Mouse (Mus musculus) lung, postnatal 36 days (tissue): ENCODE results near the gene Zfp59.
"Not testable (repeated sequence)": the region's sequence is repeated elsewhere in the genome, so short reads cannot be mapped to it uniquely, and the experiment has no call there.

Source experiments
- DNase-seq: peaks from one replicate; pipeline ENCODE4 v3.0.0; 2022; ENCODE audit warnings: mixed read lengths

Zfp59 gene

GRCm38 (mm10) chr7:27838323-27839249 lies at the start of gene Zfp59:
TSS of gene Zfp59 (plus strand) at chr7:27838607.
- DNase-seq, result peak; percentile 94

DNA sequence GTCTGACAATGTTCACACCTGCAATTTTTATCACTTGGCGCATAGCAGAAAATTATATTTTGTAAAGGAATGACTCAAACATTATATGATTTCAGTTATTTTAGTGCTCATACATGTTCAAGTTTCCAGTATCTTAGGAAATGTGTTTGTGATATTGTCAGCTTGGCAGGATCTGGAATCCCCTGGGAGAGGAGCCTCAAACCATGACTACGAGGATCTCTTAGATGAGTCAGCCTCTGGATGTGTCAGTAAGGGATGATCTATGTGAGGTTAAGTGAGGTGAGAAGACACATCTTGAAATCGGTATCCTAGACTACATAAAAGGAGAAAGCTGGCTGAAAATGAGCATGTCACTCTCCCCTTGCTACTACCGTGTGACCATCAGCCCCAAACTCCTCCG lies 49.1 kb upstream of the Zfp59 start:
- DNase-seq, result no peak

- DNase-seq, result not testable (repeated sequence)
These were observed 44.5 kb upstream of the Zfp59 start for GRCm38 (mm10) chr7:27793865-27794264.

GRCm38 (mm10) chr7:27794566-27794965 lies 43.8 kb upstream of the Zfp59 start:
- DNase-seq, result no peak

GRCm38 (mm10) chr7:27797906-27798811 lies 40.2 kb upstream of the Zfp59 start:
- DNase-seq, result no peak

DNA sequence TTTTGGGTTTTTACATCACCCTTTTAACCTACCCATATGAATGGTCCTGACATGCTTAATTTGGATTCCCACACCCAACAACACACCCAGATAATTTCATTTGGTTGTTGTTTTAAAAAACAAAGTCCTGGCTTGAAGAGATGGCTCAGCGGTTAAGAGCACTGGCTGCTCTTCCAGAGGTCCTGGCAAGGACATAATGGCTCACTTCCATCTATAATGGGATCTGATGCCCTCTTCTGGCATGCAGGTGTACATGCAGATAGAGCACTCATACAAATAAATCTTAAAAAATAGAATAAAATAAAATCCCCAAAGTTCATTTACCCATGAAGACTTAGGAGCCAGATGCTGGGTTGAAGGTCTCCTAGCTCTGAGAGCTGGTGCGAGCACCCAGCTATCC lies 37.3 kb upstream of the Zfp59 start:
- peak; percentile 14 for DNase-seq

DNA sequence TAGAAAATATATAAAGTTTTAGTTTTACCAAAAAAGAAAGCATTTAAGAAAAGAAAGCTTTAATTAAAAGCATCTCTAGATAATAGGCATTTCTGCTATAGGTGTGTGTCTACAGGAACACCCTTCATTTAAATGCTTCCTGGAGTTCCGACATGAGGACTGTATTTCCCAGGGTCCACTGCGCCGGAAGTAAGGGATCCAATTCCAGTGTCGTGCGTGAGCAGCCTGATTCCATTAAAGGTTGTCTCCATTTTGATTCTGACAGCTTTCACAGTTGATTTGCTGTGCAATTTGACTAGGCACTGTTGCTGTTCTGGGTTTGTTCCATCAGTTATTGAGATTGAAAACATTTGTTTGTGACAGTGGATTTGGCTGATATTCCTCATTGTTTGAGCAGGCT lies 35.4 kb upstream of the Zfp59 start:
- no peak for DNase-seq

DNA sequence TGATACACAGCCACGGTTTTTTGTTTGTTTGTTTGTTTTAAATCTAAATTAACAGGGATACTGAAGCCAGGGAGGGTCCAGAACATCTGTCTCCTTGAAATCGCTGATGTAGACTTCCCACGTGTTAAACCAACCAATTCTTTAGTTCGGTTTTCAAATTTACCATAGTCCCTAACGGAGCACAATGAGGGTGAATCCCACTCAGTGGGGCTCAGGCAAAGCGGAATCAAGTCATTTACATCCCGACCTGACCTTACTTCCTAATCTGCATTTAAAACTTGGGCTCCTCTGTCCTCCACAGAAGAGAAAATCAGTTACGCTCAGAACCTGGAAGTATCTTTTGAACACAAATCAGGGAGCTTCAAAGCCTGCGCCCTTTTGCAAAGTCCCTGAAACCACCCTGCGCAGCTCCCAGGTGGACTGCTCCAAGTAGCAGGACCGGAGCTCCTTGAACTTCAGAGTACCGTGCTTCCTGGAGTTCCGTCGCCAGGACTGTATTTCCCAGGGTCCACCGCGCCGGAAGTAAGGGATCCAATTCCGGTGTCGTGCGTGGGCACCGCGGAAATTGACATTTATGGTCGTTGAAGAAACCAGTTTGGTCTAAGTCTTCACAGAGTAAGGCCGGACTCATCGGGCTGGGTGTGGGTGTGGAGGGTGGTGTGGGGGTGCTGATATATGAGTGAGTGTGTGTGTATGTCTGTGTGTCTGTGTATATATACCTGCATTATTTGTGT lies 33.9 kb upstream of the Zfp59 start:
- peak; percentile 92 for DNase-seq

GRCm38 (mm10) chr7:27806896-27807295 lies 31.5 kb upstream of the Zfp59 start, which contains the start of gene Zfp626:
TSS of gene Zfp626 (plus strand) at chr7:27807196.
- DNase-seq, result not testable (repeated sequence)

GRCm38 (mm10) chr7:27807305-27807704 lies 31.1 kb upstream of the Zfp59 start:
- DNase-seq, result not testable (repeated sequence)

- no peak for DNase-seq
These were observed 19.8 kb upstream of the Zfp59 start for GRCm38 (mm10) chr7:27818526-27819110.

- no peak for DNase-seq
These were observed 15.8 kb upstream of the Zfp59 start for GRCm38 (mm10) chr7:27822611-27823010.

DNA sequence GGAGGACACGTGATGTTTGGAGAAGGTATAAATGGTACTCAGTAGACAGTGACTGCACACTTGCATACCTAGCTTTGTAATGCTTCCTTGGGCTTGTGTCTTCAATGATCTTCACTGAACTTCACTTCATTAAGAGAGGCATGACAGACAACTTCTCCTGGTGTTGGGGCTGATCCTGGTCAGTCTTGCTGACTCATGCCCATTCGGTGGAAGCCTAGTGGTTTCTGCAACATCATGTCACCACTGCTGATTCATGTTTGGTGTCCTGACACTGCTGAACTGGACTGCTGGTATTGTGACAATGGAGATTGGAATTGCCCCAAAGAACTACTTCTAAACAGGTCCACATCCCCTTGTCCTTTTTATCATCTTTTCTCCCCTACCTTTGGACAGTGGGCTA lies 4.3 kb upstream of the Zfp59 start:
- no peak for DNase-seq

DNA sequence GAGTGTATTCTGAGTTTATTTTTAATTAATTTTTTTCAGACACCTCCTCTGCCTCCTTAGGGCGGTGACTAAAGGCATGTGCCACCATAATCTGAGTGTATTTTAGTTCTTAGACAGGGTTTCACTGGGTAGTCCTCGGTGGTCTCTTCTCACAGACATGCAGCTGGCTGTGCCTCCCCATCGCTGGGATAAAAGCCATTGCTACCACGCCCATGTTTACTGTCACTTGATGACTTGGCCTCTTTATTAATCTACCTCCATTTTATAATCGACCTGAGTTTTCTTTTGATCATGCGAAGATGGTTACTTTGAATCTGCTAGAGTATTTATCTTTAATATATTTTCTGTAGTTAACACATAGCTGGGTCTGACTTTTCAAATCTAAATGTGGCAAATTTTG lies 511 bp upstream of the Zfp59 start:
- DNase-seq, result peak; percentile 1

GRCm38 (mm10) chr7:27839596-27839995 lies 1.2 kb downstream of the Zfp59 start:
- no peak for DNase-seq

- no peak for DNase-seq
These were observed 1.7 kb downstream of the Zfp59 start for GRCm38 (mm10) chr7:27840104-27840503.

- DNase-seq, result no peak
These were observed 18.8 kb downstream of the Zfp59 start, which contains the start of gene Zfp607a for GRCm38 (mm10) chr7:27857227-27857626. TSS of gene Zfp607a (plus strand) at chr7:27857527.

- peak; percentile 11 for DNase-seq
These were observed 21.2 kb downstream of the Zfp59 start for GRCm38 (mm10) chr7:27859301-27860251.

GRCm38 (mm10) chr7:27860396-27861235 lies 22.2 kb downstream of the Zfp59 start:
- DNase-seq, result peak; percentile 91

DNA sequence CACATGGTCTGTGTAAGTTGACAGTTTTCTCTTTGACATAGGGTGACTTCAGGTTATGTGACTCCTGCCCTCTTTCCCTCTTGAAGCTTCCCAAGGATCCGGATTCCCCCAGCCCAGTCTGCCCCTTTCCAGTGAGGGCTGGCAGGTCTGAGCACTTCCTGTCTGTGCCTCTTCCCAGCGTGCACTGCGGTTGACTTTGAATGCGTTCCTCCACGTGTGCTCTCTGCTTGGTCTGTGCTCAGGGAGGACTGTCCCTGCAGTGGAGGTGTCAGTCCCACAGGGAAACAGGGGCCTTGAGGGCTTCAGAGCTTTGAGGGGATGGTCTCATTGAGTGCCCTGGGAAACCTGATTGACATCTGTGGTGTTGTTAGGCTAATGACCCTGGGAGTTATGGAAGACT lies 24.2 kb downstream of the Zfp59 start:
- not testable (repeated sequence) for DNase-seq
